Mouse (Mus musculus) gastrocnemius, postnatal 14 days (tissue): ENCODE results near the gene Net1. TPM values are rescaled to one million over a fixed set of nuclear protein-coding genes. Genes with fewer than 3 reads are reported as not detected.

Experiments
- DNase-seq: peaks from one replicate; pipeline ENCODE4 v3.0.0; 2021; ENCODE audit warnings: mixed read lengths
- intact Hi-C: fragments of 180-260 bp; cut with DNase I; formaldehyde crosslinking; loops from one replicate; pipeline ENCODE4 v1.15.1; 2025; ENCODE audit warnings: low total_unique reads
- total RNA-seq, 2 experiments: library from RNA; stranded (reverse); gene quantifications; 2 replicates each; pipeline ENCODE4 v1.2.3; 2021

Net1 gene
- total RNA-seq, 2 experiments from 2014 or later: 32.8 to 46.3 TPM

DNA sequence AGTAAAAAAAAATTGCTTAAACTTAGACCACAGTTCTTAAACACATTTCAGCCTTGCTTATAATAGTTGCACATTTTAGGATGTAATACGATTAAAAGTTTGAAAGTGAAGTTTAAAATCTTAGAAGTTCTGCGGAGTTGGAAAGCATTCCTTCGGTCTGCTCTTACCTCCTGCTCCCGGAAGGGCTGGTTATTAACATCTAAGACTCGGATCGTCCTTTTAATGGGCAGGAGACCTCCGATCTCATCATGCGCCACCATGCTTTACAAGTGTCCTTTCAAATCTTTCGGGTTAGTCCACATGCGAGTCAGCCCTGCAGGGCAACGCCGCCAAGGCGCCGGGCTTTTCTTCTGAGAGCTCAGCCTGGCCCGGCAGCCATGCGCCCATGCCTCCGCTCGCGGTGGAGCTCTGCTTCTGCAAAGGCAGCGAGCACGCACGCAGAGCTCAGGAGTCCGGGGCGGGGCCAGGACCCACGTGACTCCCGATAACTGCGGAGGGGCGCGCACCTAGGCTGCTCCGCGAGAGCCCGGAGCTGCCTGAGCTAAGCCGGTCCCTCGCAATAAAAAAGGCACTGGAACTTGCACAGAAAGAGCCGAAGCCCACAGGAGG lies 24.8 kb downstream of the Net1 start:
- intact Hi-C loops: no loop called here
- DNase-seq: peak; percentile 89

DNA sequence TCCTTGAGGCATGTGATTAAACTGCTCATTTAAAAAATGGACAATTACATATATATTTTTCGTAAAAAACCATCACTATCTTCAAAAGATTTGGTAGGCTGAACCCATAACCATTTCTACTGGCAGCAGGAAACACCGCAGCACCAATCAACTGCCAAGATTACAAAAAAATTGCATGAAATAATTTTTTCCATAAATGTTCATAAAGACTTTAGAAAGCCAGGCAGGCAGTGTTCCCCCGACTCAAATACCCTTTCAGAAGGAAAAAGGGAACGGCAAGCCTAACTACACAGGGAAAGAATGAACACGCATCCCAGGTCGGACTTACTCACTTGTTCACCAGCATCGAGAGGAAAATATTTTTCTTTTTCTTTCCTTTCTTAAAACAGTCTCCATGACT lies 25.4 kb downstream of the Net1 start:
- no peak for DNase-seq
- intact Hi-C loops: no loop called here

DNA sequence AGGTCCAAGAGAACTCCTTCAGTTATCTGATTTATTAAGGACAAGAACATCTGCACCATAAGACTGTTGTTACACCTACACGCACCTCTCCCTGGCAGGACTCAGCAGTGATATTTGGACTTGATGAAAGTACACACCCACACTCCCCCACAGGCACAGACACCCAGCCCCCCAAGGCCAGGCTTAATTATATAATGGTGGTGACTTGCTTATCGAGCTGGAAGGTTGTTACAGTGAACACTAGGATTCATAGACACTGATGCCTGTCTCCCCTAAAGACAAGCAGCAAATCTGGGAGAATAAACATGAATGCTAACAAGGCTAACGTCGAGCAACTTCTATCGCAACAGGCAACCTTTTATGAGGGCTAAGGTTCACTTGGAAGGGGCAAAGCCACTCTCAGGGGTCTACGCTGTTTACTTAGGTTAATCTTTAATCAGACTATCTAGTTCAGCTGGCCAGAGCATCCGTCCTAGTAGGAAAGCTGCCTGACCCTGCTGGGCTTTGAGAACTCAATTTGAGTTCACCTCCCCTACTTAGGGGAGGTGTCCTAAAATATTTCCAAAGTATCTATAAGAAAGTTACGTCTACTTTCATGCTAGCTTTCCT lies 26.4 kb downstream of the Net1 start:
- intact Hi-C loops: no loop called here
- DNase-seq: no peak

DNA sequence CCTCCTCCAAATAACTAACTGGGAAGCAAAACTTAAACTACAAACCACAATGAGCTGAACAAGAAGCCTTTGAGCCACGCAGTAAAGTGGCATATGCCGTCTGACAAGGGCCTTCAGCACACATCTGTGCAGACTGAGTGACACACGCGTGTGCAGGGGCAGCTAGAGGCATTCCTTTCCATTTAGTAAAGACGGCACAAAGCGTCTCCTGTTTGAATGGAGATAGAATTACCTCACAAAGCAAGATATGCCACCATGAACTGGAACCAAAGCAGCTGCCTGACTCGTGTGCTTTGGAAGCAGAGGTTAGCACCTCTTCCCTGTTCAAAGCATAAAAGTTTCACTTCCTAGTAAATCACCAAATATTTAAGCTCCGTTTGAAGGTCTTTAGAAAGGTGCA lies 28.0 kb downstream of the Net1 start:
- intact Hi-C loops: no loop called here

DNA sequence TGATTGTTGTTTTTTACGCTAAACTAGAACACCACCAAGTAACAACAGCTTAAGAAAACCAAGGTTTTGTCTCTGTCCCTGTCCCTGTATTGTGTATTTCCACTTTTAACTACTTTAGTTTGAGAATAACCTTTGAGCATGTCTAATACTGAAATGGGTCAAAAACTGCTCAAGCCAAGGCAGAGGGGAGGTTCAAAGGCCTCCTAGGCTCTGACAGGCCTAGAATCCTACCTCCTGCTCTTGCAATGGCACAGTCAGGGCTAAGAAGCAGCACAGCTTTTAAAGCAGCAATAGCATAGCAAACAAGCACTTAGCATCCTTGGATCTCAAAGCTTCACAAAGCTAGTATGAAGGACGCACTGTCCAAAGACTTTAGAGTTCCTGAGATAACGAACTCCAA lies 28.9 kb downstream of the Net1 start:
- intact Hi-C loops: no loop called here
- DNase-seq: no peak

More for the DNA sequence above, 28.0 kb downstream of the Net1 start:
- no peak for DNase-seq

DNA sequence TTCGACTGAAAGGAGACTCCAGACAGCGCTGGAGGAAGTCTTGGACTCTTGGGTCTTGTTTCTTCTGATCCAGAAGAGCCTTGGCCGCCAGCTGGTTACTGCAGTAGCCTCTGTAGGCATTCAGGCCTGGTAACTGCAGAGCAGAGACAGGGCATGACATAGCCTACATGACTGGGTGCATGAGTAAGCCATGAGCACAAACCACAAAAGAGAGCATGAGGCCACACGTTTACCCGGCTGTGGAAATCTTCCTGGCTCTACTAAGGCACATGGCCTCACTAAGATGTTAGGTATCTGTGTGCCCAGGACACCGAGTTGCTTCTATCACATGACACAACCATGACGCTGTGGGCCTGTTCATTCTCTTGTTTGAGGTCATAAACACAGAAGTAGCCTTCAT lies 31.4 kb downstream of the Net1 start:
- intact Hi-C loops: no loop called here
- no peak for DNase-seq

DNA sequence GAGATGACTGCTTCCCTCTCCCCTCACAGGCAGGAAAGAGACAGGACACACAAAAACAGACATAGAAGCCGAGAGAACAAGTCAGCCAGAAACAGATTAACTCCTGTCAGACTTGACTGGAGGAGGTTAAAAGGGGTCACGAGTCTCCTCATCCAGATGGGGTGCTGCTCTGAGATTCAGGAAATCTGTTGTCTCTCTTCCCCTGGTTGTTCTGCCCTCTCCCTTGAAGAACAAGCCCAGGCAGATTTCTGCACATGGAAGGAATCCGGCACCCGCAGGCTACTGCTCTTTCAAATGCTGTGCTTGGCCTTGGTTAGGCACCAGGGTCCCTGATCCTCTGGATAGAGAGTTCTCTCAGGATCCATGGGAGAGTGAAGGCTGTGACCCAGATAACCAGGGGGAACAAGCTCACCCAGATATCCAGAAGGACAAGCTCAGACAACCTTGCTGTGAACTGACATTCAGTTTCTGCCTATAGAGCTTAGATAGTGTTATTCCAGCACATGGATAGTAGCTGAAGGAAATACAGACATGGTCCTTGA lies 40.3 kb downstream of the Net1 start:
- no peak for DNase-seq
- intact Hi-C loops: no loop called here

DNA sequence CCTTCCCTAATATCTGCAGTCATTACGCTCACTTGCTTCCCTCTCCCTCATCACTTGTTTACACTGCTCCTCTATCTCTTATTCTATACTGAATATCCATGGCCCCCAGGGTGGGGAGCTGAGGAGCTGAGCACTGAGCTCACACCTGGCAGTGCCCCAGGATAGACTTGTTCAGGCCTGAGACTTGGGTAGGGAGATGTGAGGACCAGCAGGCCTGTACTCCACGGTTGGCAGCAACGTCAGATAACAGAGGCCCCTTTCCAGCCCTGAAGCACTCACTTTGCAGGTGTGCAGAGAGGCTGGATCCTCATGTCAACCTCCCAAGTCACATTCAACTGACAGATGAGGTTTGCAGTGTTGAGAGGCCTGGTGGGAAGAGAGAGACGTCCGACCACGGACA lies 40.8 kb downstream of the Net1 start:
- intact Hi-C loops: no loop called here
- no peak for DNase-seq

DNA sequence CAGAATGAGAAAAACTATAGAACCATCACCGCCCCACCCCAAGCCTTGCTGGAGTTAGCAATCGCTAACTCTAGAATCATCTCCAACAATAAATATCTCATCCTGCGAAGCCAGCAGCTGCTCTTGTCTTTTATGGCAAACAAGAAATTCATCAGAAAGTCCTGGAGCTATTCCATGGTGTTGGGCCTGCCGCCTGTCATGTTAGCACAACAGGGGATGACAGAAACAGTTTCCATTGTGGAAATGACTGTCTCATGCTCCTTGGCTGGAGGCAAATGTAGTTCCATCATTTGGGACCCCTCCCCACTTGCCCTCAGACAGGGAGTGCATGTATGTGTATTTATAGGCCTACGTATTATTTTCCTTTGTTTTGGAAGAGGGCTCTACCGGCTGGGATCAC lies 41.6 kb downstream of the Net1 start:
- no peak for DNase-seq
- intact Hi-C loops: no loop called here

DNA sequence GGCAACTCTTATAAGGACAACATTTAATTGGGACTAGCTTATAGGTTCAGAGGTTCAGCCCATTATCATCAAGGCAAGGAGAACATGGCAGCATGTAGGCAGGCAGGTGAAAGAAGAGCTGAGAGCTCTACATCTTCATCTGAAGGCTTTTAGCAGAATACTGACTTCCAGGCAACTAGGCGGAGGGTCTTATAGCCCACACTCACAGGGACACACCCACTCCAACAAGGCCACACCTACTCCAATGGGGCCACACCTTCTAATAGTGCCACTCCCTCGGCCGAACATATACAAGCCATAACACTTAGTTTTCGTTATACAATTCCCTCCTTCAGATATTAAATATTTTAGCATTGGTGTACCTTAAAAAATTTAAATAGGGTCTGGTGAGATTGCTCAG lies 45.2 kb downstream of the Net1 start:
- no peak for DNase-seq
- intact Hi-C loops: no loop called here

DNA sequence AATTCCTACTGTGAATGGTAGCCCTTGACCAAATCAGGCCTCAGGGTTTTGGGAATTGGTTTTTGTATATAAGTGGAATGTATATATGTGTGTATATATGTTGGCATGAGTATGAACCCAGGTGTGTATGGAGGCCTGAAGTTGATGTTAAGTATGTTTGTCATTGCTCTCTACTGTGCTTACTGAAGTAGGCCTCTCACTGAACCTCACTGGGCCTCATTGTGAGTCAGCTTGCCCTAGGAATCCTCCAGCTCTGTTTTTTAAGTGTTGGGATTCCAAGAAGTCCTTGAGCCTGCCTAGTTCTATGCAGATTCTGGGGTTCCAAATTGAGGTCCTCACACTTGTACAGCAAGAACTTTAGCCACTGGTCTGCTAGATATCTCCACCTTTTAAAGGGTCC lies 48.1 kb downstream of the Net1 start:
- intact Hi-C loops: no loop called here
- DNase-seq: no peak

DNA sequence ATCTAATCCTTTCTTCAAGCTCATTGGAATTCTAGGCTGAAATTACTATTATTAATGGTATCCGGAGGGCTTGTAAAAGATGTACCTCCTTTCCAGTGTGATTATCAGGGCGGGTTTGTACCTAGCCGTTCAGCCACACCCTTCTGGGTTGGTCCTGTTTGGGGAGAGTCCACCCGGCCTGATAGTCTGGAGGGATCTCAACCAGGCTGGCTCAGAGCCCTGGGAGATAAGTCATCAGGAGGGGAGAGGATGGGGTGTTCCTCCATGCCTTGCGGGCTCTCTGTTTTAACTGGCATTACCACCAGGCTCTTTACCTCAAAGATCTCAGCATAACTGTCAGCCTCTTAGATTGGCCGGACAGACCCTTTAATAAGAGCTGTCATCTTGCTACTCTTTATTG lies 50.9 kb downstream of the Net1 start:
- DNase-seq: no peak
- intact Hi-C loops: no loop called here

DNA sequence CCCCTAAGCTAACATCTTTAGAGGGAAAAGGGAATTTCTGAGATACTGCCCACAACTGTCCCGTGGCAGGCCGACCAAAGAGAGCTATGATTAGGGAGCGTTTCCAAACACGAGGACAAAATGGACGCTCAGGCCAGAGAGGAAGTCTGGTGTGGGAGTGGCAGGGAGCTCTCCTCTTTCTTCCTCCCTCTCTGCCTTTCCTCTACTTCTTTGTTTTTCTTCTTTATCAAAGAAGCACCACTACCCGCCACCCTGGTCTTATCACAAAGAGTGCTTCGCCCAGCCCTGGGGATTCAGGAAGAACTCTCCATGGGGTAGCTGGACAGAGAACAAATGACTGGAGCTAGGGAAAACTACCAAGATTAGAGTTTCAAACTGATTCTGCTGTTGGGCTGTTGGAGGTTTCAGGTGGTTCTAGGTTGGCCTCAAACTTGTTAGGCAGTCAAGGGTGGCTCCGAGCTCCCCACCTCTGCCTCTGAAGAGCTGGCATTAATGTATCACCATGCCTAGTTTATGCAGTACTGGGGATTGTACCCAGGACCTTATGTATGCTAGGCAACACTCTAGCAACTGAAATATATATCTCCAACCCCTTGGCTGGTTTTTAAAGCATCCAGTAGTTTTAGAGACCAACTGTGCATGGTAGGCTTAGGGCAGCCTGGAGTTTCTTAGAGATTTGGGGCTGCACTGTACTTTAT lies 51.5 kb downstream of the Net1 start:
- no peak for DNase-seq
- intact Hi-C loops: no loop called here

DNA sequence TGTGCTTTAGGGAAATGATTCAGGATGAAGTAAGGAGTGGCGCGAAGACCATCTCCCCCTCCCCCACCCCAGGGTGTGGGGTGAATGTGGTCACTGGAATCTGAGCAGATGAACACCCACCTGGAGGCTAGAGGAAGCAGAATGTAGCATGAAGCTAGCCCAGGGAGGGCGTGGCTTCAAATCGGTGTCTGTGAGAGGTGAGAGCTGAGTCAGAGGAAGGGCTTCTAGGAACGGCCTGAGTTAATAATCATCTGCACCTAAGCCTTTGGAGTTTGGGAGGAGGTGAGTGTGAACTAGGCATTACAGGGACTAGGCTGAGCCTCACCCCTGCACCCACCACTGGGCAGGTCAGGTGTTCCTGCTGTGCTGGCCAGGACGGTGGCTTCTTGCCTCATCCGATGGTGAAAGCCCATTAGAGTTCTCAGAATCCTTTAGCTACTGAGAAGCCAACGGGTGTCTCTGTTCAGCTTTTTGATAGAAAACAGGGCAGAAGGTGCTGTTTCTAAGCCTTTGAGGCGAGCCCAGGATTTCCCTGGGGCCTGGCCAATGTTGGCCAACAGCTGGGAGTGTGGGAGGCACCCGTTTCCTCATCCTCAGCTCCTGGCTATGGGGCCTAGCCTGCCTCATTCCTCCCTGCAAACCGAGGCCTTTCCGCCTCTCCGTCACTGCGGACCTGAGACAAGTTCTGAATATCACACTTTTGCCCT lies 52.2 kb downstream of the Net1 start:
- peak; percentile 11 for DNase-seq
- intact Hi-C loops: no loop called here

DNA sequence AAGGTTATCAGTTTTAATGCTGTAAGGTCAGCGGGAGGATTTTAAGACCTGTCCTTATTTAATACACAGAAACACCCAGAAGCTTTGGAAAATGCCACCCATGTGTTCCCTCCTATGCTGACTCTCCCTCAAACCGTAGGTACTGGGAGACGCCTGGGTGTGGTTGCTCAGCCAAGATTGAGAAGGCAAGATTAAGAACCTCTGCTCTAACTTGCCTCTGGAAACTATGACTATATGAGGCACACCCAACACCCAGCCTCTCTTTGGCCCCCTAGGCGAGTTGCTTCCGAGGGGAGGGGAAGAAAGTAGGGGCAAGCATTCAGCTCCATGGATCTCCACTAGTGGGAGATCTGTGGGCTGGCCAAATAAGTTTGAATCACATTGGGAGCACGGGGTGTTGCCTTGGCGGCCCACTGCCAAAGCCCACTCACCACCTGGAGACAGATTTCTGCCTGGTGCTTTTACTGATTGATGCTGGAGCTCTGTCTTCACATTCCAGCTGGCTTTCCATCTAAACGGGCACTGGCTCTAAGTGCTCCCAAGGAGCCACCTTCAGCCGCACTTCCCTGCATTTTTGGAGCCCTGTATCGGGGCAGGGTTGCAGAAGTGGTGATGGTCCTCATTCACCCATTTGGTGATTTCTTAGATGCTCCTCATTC lies 55.0 kb downstream of the Net1 start:
- intact Hi-C loops: no loop called here
- no peak for DNase-seq

DNA sequence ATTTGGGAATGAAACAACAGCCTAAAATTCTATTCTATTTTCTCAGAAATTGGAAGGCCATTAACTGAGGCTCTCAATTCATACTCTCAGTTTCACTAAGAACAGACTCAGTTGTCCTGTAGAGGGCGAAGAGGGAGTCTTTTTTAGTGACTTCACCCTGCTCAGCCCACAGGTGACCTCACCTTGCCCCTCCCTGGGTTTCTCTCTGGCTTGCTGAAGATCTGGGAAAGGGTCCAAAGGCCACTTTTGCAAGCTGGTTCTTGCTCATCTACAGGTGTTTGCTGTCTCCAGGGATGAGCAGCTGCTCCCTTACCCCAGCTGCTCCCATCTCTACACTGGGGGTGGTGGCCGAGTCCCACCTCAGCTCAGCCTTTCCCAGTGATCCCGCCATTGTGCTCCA lies 55.7 kb downstream of the Net1 start:
- intact Hi-C loops: no loop called here

DNA sequence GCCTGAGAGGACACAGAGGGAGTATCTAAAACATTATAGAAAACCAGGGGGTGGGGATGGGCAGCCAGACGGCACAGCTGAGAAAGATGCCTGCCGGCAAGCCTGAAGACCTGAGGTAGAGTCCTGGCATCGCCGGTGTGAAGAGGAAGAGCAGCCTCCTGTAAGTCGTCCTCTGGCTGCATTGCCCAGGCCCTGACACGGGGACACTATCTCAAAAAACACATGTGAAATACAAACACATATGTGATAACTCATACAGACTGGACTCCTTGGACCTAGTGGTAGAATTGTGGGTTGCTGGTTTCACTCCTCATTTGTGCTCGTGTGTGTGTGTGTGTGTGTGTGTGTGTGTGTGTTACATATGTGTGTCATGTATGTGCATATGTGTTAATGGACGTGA lies 56.8 kb downstream of the Net1 start:
- DNase-seq: no peak
- intact Hi-C loops: no loop called here

More for the DNA sequence above, 55.7 kb downstream of the Net1 start:
- no peak for DNase-seq

DNA sequence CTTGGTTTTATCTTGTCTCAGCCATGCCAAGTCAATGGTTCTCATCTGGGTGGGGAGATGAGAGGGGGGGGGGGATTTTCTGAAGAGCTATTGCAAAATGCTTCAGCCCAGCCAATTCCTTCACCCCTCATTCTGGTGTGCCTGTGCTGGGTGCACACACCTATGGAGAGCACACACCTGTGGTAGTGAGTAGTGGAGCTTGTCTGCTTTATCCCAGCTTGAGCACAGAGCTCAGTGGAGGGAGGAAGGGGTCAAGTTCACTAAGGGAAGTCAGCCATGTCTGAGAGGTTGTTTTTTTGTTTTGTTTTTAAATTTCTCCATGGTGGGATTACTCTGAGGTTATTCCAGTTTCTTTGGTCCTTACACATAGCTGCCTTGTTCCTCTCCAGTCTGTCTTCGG lies 61.8 kb downstream of the Net1 start:
- DNase-seq: no peak
- intact Hi-C loops: no loop called here

DNA sequence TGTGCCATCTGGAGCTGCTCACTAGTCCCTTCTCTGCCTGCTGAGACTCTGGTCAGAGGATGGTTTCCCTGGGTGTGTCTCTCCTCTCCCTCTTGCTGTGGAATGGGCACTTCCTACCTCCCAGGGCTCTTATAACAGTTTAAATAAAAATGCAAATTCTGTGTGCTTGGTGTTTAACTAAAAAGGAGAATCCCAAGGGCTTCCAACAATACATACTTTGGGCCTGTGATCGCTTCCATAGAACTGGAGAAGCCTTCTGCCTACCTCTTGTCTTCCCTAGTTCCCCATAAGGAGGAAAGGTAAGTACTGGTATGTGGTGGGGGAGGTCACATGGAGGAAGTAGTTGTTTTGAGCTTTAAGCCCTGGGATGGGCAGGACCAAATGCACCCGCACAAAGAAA lies 63.2 kb downstream of the Net1 start:
- intact Hi-C loops: no loop called here

More for the DNA sequence above, 63.2 kb downstream of the Net1 start:
- DNase-seq: no peak
